Mouse (Mus musculus): ENCODE data around the gene Lrrfip1.

DNA sequence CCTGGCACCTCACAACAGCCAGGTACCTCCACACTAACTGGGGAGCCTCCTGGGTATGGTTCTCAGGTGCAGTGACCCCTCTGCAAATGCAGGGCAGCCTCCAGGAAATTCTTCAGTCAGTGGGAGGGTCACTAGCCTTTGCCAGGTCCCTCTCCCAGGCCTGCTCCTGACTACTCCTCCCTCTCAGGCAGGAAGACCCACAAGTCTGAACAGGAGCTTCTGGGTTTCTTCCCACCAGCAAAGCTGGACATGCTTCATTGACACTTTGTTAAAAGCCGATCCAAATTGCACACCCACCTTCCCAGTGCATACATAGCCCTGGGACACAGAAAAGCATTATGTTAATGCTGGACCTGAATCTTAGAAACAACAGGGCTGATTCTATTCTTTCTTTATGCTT lies 97.3 kb downstream of the Lrrfip1 start:
- TF ChIP-seq CTCF (IDR thresholded peaks at IDR 0.05; ENCODE audit: control insufficient read depth, insufficient read depth, insufficient read length) (no peak), MAX (IDR thresholded peaks at IDR 0.05) (no peak), MYOG (IDR thresholded peaks at IDR 0.05; ENCODE audit: control insufficient read depth, extremely low read depth, insufficient read length) (no peak), USF1 (IDR thresholded peaks at IDR 0.05; ENCODE audit: low read depth) (no peak), FOSL1 (IDR thresholded peaks at IDR 0.05; ENCODE audit: insufficient read depth, low read length, poor library complexity, severe bottlenecking) (no peak)

Data from C2C12 (cell line).